Mouse (Mus musculus) fat pad, adult 2 months (tissue): ENCODE results near the gene Aldh3a1.

Experiments
- DNase-seq: peaks from one replicate; pipeline ENCODE4 v3.0.0-alpha.2; 2011; ENCODE audit warnings: low read depth, low spot score; ENCODE audit errors: extremely low read depth

Gene Aldh3a1

GRCm38 (mm10) chr11:61196616-61197353, 10.6 kb upstream of the Aldh3a1 start:
- DNase-seq = no peak

GRCm38 (mm10) chr11:61197935-61198334, 9.4 kb upstream of the Aldh3a1 start:
- peak; percentile 74 for DNase-seq

- peak; percentile 92 for DNase-seq
Measured at GRCm38 (mm10) chr11:61199620-61200362, 7.5 kb upstream of the Aldh3a1 start.

GRCm38 (mm10) chr11:61202186-61202585, 5.2 kb upstream of the Aldh3a1 start:
- DNase-seq = no peak

GRCm38 (mm10) chr11:61202810-61203209, 4.5 kb upstream of the Aldh3a1 start:
- DNase-seq = no peak

GRCm38 (mm10) chr11:61205167-61205950, 2.0 kb upstream of the Aldh3a1 start:
- DNase-seq = no peak

- no peak for DNase-seq
Measured at GRCm38 (mm10) chr11:61206136-61206535, 1.2 kb upstream of the Aldh3a1 start.

- no peak for DNase-seq
Measured at GRCm38 (mm10) chr11:61208316-61208715, 979 bp downstream of the Aldh3a1 start.

GRCm38 (mm10) chr11:61212102-61212501, 4.8 kb downstream of the Aldh3a1 start:
- no peak for DNase-seq

- no peak for DNase-seq
Measured at GRCm38 (mm10) chr11:61215936-61216335, 8.6 kb downstream of the Aldh3a1 start.

GRCm38 (mm10) chr11:61220156-61220881, 13.0 kb downstream of the Aldh3a1 start:
- no peak for DNase-seq

GRCm38 (mm10) chr11:61222007-61222406, 14.7 kb downstream of the Aldh3a1 start:
- no peak for DNase-seq

- DNase-seq = no peak
Measured at GRCm38 (mm10) chr11:61222971-61223745, 15.8 kb downstream of the Aldh3a1 start.

GRCm38 (mm10) chr11:61224234-61224744, 17.0 kb downstream of the Aldh3a1 start:
- no peak for DNase-seq

- DNase-seq = no peak
Measured at GRCm38 (mm10) chr11:61224907-61225306, 17.6 kb downstream of the Aldh3a1 start.

GRCm38 (mm10) chr11:61225511-61225910, 18.2 kb downstream of the Aldh3a1 start:
- DNase-seq = no peak

GRCm38 (mm10) chr11:61225941-61226412, 18.6 kb downstream of the Aldh3a1 start:
- DNase-seq = no peak

GRCm38 (mm10) chr11:61227816-61228215, 20.5 kb downstream of the Aldh3a1 start:
- DNase-seq = no peak

GRCm38 (mm10) chr11:61228406-61228805, 21.1 kb downstream of the Aldh3a1 start:
- no peak for DNase-seq

- no peak for DNase-seq
Measured at GRCm38 (mm10) chr11:61231329-61231728, 24.0 kb downstream of the Aldh3a1 start.
